Mouse (Mus musculus): Measurements from ENCODE around the gene Sirt4.
A peak's percentile ranks its signal among the peaks of the same experiment; 100 is the strongest.

Gene Sirt4

GRCm38 (mm10) chr5:115490638-115491000, 6.1 kb upstream of the Sirt4 start:
- DNase-seq, result peak; percentile 32

GRCm38 (mm10) chr5:115489699-115490637, 5.4 kb upstream of the Sirt4 start:
- peak; percentile 95 for DNase-seq

DNA sequence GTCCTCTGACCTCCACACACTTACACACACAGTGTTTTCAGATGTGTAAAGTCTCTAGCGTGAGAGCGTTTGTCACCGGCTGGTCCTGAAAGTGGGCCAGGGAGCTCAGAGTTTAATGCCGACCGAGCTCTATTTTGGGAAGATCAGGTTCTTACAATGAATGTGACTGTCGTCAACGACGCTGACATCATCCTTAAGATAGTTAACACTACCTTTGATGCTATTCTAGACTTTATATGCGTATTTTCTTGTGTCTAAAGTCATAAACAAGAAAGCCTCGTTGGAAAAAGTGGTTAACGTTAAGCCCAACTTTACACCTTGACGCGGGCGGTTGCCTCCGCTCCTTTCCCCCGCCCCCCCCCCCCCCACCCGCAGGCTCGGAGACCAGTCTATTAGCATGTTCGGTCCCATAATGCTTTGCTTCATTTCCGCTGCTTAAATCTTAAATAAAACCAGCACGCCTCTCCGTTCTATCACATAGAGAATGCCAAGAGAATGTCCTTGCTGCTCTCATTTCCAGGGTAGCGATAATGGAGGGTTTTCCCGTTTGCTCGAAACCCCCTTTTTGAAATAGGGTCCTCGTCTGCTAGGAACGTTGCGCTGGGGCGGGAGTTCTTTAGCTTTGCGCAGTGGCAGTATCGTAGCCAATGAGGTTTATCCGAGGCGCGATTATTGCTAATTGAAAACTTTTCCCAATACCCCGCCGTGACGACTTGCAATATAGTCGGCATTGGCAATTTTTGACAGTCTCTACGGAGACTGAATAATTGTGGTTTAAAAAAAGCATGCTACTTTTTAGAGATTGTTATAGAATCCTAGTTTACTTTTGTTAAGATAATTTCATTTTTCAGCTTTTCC, 4.5 kb upstream of the Sirt4 start:
- DNase-seq, result peak; percentile 89

GRCm38 (mm10) chr5:115487942-115488580, 3.5 kb upstream of the Sirt4 start:
- DNase-seq, result peak; percentile 45

DNA sequence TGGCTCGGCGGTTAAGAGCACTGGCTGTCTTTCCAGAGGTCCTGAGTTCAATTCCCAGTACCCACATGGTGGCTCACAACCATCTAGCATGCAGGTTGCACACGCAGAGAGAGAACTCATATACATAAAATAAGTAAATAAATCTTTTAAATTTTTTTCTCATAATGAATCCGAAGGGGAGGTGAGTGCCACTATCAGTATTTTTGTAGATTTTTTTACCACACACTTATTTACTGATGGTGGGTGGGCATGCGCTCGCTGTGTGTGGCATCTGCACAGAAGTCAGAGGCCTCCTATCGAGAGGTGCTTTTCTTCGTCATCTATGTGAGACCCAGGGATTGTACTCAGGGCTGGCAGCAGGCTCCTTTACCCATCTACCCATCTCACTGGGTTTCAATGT, 2.8 kb upstream of the Sirt4 start:
- DNase-seq, result peak; percentile 50

- DNase-seq, result peak; percentile 59
These were observed 2.2 kb upstream of the Sirt4 start for GRCm38 (mm10) chr5:115486726-115487125.

DNA sequence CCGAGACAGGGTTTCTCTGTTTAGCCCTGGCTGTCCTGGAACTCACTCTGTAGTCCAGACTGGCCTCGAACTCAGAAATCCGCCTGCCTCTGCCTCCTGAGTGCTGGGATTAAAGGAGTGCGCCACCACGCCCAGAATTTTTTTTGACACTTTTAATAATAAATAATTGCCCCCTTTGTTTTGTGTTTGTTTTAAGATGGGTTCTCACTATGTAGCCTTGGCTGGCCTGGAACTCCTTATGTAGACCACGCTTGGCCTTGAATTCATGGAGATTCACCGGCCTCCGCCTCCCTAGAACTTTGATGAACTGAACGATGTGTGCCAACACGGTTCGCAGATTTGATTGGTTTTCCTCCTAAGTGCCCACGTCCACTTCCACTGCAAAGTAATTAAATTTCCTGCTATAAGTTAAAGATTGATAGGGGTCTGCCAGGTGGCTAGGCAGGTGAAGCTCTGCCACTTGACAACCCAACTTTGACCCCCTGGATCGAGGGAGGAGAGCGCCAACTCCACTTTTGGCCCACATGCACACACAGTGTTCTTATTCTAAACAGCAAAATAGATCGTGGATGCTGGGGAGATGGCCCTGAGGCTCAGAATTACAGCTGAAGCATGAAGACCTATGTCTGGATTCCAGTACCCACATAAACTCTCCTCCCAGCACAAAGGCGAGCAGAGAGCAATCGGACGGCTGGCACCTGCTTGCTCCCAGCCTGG, 1.1 kb upstream of the Sirt4 start:
- DNase-seq, result peak; percentile 62

DNA sequence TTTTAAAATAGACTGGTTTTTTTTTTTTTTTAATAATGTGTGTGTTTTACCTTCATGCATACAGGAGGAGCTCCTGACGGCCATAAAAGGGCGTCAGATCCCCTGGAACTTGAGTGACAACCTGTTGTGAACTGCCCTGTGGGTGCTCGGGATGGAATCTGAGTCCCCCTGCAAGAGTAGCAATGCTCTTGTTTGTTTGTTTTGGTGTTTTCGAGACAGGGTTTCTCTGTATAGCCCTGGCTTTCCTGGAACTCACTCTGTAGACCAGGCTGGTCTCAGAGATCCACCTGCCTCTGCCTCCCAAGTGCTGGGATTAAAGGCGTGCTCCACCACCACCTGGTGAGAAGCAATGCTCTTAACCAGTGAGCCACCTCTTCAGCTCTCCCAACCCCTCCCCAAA, 471 bp upstream of the Sirt4 start:
- DNase-seq, result peak; percentile 60

- DNase-seq, result peak; percentile 33
These were observed 1.1 kb downstream of the Sirt4 start for GRCm38 (mm10) chr5:115483385-115483784.

- DNase-seq, result peak; percentile 59
These were observed 1.9 kb downstream of the Sirt4 start for GRCm38 (mm10) chr5:115482390-115483265.

GRCm38 (mm10) chr5:115480101-115480500, 4.4 kb downstream of the Sirt4 start:
- peak; percentile 62 for DNase-seq

GRCm38 (mm10) chr5:115479561-115479960, 5.0 kb downstream of the Sirt4 start:
- DNase-seq, result peak; percentile 34

- no peak for DNase-seq
These were observed 8.3 kb downstream of the Sirt4 start for GRCm38 (mm10) chr5:115476107-115476727.

GRCm38 (mm10) chr5:115475337-115476106, 9.0 kb downstream of the Sirt4 start:
- DNase-seq, result peak; percentile 66

- no peak for DNase-seq
These were observed 10.2 kb downstream of the Sirt4 start for GRCm38 (mm10) chr5:115474174-115474828.

GRCm38 (mm10) chr5:115473191-115473590, 11.3 kb downstream of the Sirt4 start:
- DNase-seq, result no peak

GRCm38 (mm10) chr5:115470766-115471531, 13.6 kb downstream of the Sirt4 start:
- DNase-seq, result no peak

DNA sequence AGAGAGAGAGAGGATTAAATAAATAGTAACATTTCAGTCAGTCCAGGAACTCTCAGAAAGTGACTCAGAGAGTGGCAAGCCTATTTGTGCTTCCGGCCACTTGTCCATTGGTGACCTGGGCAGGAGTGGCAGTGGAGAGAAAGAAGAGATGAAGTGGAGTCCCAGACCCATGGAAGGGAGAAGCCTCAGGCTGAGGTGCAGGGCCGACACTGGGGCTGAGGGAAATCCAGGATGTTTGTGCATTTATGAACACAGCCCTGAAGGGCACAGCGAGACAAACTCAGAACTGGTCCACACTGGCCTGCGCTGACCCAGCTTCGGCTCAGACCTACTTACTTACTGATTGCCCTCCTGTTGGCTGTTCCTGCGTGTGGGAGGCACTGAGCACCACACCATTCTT, 14.7 kb downstream of the Sirt4 start:
- DNase-seq, result no peak

Data from cerebellum, adult 9-11 months (tissue).